ENCODE assay signal across 21 mouse cellular contexts in genomic region chr9:97123934-97124692, GRCm38 (mm10). TPM values are rescaled to one million over a fixed set of nuclear protein-coding genes. Genes with fewer than 3 reads are reported as not detected.
A peak's percentile ranks its signal among the peaks of the same experiment; 100 is the strongest.
DNase-seq lines count a peak whose midpoint lies in the region; ATAC-seq and TF ChIP-seq lines count a peak whose summit lies in the region.
"Had no signal": no experiment of that assay in that cellular context is flagged by ENCODE, and none has a peak within 500 bp of the region (broad histone marks: within the 10 kb centered on the region; RNA-seq: fewer than 3 reads in every experiment).

No protein-coding gene starts in this region.

- no peak for TF ChIP-seq EP300 in CH12.LX (IDR thresholded peaks at IDR 0.05; ENCODE audit: low read length)

- H3K4me2 ChIP-seq in embryonic facial prominence, embryonic 14.5 days (ENCODE audit: low read depth, low read length), result no peak overlapping the region
- H3K4me2 ChIP-seq in CH12.LX (ENCODE audit: insufficient read depth, low read depth, poor library complexity, severe bottlenecking), result peak overlapping the region; percentile 37
- H3K4me2 ChIP-seq in intestine, embryonic 16.5 days (ENCODE audit: low read depth, low read length), result peak overlapping the region; percentile 43
- H3K4me2 ChIP-seq: embryonic facial prominence, embryonic 15.5 days; limb, embryonic 13.5 days; midbrain, embryonic 12.5 days; neural tube, embryonic 13.5 days had no signal

- TF ChIP-seq CTCF in CH12.LX (conservative IDR thresholded peaks at IDR 0.05 in 1 of 2, IDR thresholded peaks at IDR 0.05 in 1 of 2; ENCODE audit: low read depth in 2 of 2, low read length in 2 of 2), result no peak

- WGBS in embryonic facial prominence, embryonic 14.5 days, result 53% methylated on average over 23 of the region's 23 CpGs
- 65% methylated on average over 23 of the region's 23 CpGs for WGBS in embryonic facial prominence, embryonic 10.5 days
- 38% methylated on average over 23 of the region's 23 CpGs for WGBS in intestine, embryonic 16.5 days

- dilution Hi-C loops in CH12.LX (cut with MboI; ENCODE audit: extremely low pct_ligation_motif_present, extremely low pct_unique_long_range_greater_than_20kb, low sequenced_read_pairs), result no loop called here

- H3K9ac ChIP-seq in embryonic facial prominence, embryonic 14.5 days (ENCODE audit: low read depth, low read length), result no peak overlapping the region
- 0 out of 2 replicates have a peak overlapping the region, but pooled peaks have one; percentile 23 for H3K9ac ChIP-seq in CH12.LX (ENCODE audit: insufficient read depth, low read depth)
- peak overlapping the region; percentile 24; the same call in 1 of the 2 replicates for H3K9ac ChIP-seq in intestine, embryonic 16.5 days (ENCODE audit: low read depth, low read length)
- H3K9ac ChIP-seq: embryonic facial prominence, embryonic 15.5 days; limb, embryonic 13.5 days; liver, embryonic 14.5 days; midbrain, embryonic 12.5 days; neural tube, embryonic 13.5 days had no signal

- DNase-seq in embryonic facial prominence, embryonic 14.5 days (ENCODE audit: low spot score), result peak; percentile 28
- DNase-seq in embryonic facial prominence, embryonic 10.5 days (ENCODE audit: low spot score), result no peak
- peak; percentile 17 for DNase-seq in CH12.LX (ENCODE audit: extremely low read depth)
- peak; percentile 55 to 77 for DNase-seq in kidney, postnatal 36 days
- no peak for DNase-seq in gastrocnemius, postnatal 10 days
- no peak for DNase-seq in thymus, postnatal 25 days
- no peak for DNase-seq in gastrocnemius, postnatal 36 days
- DNase-seq: adrenal gland, postnatal 36 days; cerebellum, adult 8-10 months; gastrocnemius, adult 2 months; right cerebral cortex, postnatal 25 days had no signal

- intact Hi-C loops in gastrocnemius, postnatal 36 days (cut with DNase I), result no loop called here

- in situ Hi-C loops in CH12.LX (cut with MboI; ENCODE audit: low pct_ligation_motif_present, low pct_unique_long_range_greater_than_20kb, low sequenced_read_pairs), result no loop called here

- H3K9me3 ChIP-seq in embryonic facial prominence, embryonic 14.5 days (ENCODE audit: control insufficient read depth, low read length), result no peaks in the 10 kb centered on the region
- H3K9me3 ChIP-seq in embryonic facial prominence, embryonic 10.5 days, result 0 out of 2 replicates have a peak, but pooled peaks cover 4% of the 10 kb centered on the region
- peaks cover 7% of the 10 kb centered on the region for H3K9me3 ChIP-seq in CH12.LX (replicated peaks; ENCODE audit: low read length)
- H3K9me3 ChIP-seq in intestine, embryonic 16.5 days (ENCODE audit: control insufficient read depth, low read length), result no peaks in the 10 kb centered on the region
- H3K9me3 ChIP-seq: embryonic facial prominence, embryonic 15.5 days; forebrain, embryonic 10.5 days; midbrain, embryonic 12.5 days; neural tube, embryonic 13.5 days had no signal

- H3K79me2 ChIP-seq in CH12.LX (replicated peaks; ENCODE audit: control insufficient read depth, extremely low read depth, insufficient read depth, poor library complexity, severe bottlenecking), result no peaks in the 10 kb centered on the region

- H3K36me3 ChIP-seq in embryonic facial prominence, embryonic 14.5 days (ENCODE audit: control insufficient read depth, insufficient read depth, low read length), result no peaks in the 10 kb centered on the region
- H3K36me3 ChIP-seq in embryonic facial prominence, embryonic 10.5 days (replicated peaks), result no peaks in the 10 kb centered on the region
- no peaks in the 10 kb centered on the region for H3K36me3 ChIP-seq in CH12.LX (replicated peaks in 1 of 2; ENCODE audit: control insufficient read depth in 1 of 2, insufficient read depth in 1 of 2, low read length in 1 of 2)
- no peaks in the 10 kb centered on the region for H3K36me3 ChIP-seq in intestine, embryonic 16.5 days (ENCODE audit: control insufficient read depth, insufficient read depth, low read length)
- H3K36me3 ChIP-seq: embryonic facial prominence, embryonic 15.5 days; forebrain, embryonic 10.5 days; limb, embryonic 13.5 days; midbrain, embryonic 12.5 days; neural tube, embryonic 13.5 days had no signal

- no peaks in the 10 kb centered on the region for H3K4me1 ChIP-seq in embryonic facial prominence, embryonic 14.5 days (ENCODE audit: control insufficient read depth, insufficient read depth, low read length)
- H3K4me1 ChIP-seq in embryonic facial prominence, embryonic 10.5 days, result no peaks in the 10 kb centered on the region
- peaks cover 4 to 12% of the 10 kb centered on the region in 2 experiments; a peak in 3 of 4 replicates for H3K4me1 ChIP-seq in CH12.LX (ENCODE audit: control insufficient read depth in 1 of 2, insufficient read depth in 2 of 2)
- H3K4me1 ChIP-seq in intestine, embryonic 16.5 days (ENCODE audit: control insufficient read depth, insufficient read depth, low read length), result no peaks in the 10 kb centered on the region
- H3K4me1 ChIP-seq: embryonic facial prominence, embryonic 15.5 days; forebrain, embryonic 10.5 days; midbrain, embryonic 12.5 days; neural tube, embryonic 13.5 days had no signal

- peak; percentile 55; the same call in 1 of the 2 replicates for ATAC-seq in embryonic facial prominence, embryonic 14.5 days (ENCODE audit: low read depth)
- ATAC-seq in intestine, embryonic 16.5 days, result peak; percentile 95
- ATAC-seq: CD4-positive, CD25-positive, alpha-beta regulatory T cell, adult 4 months had no signal

- H3K27ac ChIP-seq in embryonic facial prominence, embryonic 14.5 days (replicated peaks; ENCODE audit: low read depth, low read length), result no peak overlapping the region
- H3K27ac ChIP-seq in embryonic facial prominence, embryonic 10.5 days (replicated peaks), result no peak overlapping the region
- H3K27ac ChIP-seq in CH12.LX (ENCODE audit: insufficient read depth, low read depth), result no peak overlapping the region
- H3K27ac ChIP-seq in intestine, embryonic 16.5 days (ENCODE audit: low read length), result peak overlapping the region; percentile 80
- H3K27ac ChIP-seq: embryonic facial prominence, embryonic 15.5 days; forebrain, embryonic 10.5 days; gastrocnemius, adult 2 months; kidney, postnatal 0 days; limb, embryonic 13.5 days; liver, embryonic 14.5 days; macrophage; midbrain, embryonic 12.5 days; neural tube, embryonic 13.5 days had no signal

- no peak overlapping the region for H3K4me3 ChIP-seq in embryonic facial prominence, embryonic 14.5 days (ENCODE audit: low read depth, low read length)
- H3K4me3 ChIP-seq in embryonic facial prominence, embryonic 10.5 days, result no peak overlapping the region
- no peak overlapping the region for H3K4me3 ChIP-seq in CH12.LX (replicated peaks in 1 of 3; ENCODE audit: low read depth in 2 of 3, low read length in 2 of 3, poor library complexity in 1 of 3)
- no peak overlapping the region for H3K4me3 ChIP-seq in intestine, embryonic 16.5 days (ENCODE audit: low read length)
- H3K4me3 ChIP-seq: embryonic facial prominence, embryonic 15.5 days; forebrain, embryonic 10.5 days; gastrocnemius, adult 2 months; limb, embryonic 13.5 days; midbrain, embryonic 12.5 days; neural tube, embryonic 13.5 days had no signal

- TF ChIP-seq POLR2A in CH12.LX (IDR thresholded peaks at IDR 0.05; ENCODE audit: low read depth, low read length), result no peak

- TF ChIP-seq RAD21 in CH12.LX (IDR thresholded peaks at IDR 0.05; ENCODE audit: low read depth, low read length), result no peak

- no peaks in the 10 kb centered on the region for H3K27me3 ChIP-seq in embryonic facial prominence, embryonic 14.5 days (replicated peaks; ENCODE audit: control insufficient read depth, insufficient read depth, low read length)
- no peaks in the 10 kb centered on the region for H3K27me3 ChIP-seq in embryonic facial prominence, embryonic 10.5 days (replicated peaks; ENCODE audit: low read depth, poor library complexity, severe bottlenecking)
- H3K27me3 ChIP-seq in CH12.LX (replicated peaks), result no peaks in the 10 kb centered on the region
- H3K27me3 ChIP-seq in intestine, embryonic 16.5 days (replicated peaks; ENCODE audit: control insufficient read depth, insufficient read depth, low read length), result no peaks in the 10 kb centered on the region
- H3K27me3 ChIP-seq: embryonic facial prominence, embryonic 15.5 days; midbrain, embryonic 12.5 days; neural tube, embryonic 13.5 days had no signal

TF ChIP-seq in CH12.LX, 34 proteins besides CTCF, POLR2A, EP300 and RAD21:
- TF ChIP-seq ELF1 (IDR thresholded peaks at IDR 0.05; ENCODE audit: low read depth, low read length), result 0 out of 2 replicates have a peak, but pooled peaks have one; percentile 16
- TF ChIP-seq MAFK (IDR thresholded peaks at IDR 0.05; ENCODE audit: insufficient replicate concordance, low read length), result no peak

RNA-seq across cellular contexts. Expression of gene Slc25a36, which starts 13.2 kb away (rescaled TPM):
- 72.6 and 100 TPM in 2 replicates for polyA plus RNA-seq in embryonic facial prominence, embryonic 14.5 days (2014; fragmentation: Nextera tagmentation; extraction: Ambion mirVana)
- polyA plus RNA-seq in embryonic facial prominence, embryonic 10.5 days (2016; fragmentation: Nextera tagmentation; extraction: Ambion mirVana), result 70.9 and 71.8 TPM in 2 replicates
- total RNA-seq in CH12.LX (2012; rRNA removed) (12.9 and 18.7 TPM in 2 replicates), CH12.LX (2014; rRNA removed) (35.6 and 38.9 TPM in 2 replicates)
- 12.0 and 14.9 TPM in 2 replicates for polyA plus RNA-seq in CH12.LX (2012; ENCODE audit: insufficient read length, low read depth)
- 45.1 and 49.4 TPM in 2 replicates for polyA plus RNA-seq in intestine, embryonic 16.5 days (2015; fragmentation: Nextera tagmentation; extraction: Ambion mirVana)
- total RNA-seq in gastrocnemius, postnatal 10 days (2021), result 10 to 100 TPM; 45.3 to 63.2 TPM
- total RNA-seq in gastrocnemius, postnatal 36 days (2021), result 10 to 100 TPM; 23.9 to 29.7 TPM

Comparison
In these comparisons a context has a peak if more than half of its experiments do, and no peak if none do; other contexts are left out.
1. DNase-seq: peak in embryonic facial prominence, embryonic 14.5 days (single experiment), CH12.LX (single experiment) and kidney, postnatal 36 days (2 of 2); none in embryonic facial prominence, embryonic 10.5 days (single experiment), gastrocnemius, postnatal 10 days (single experiment), thymus, postnatal 25 days (single experiment) and gastrocnemius, postnatal 36 days (0 of 2).